Mouse (Mus musculus) heart, embryonic 16.5 days (tissue): ENCODE data around the gene Prkcz. TPM values are rescaled to one million over a fixed set of nuclear protein-coding genes. Genes with fewer than 3 reads are reported as not detected.

Experiments used
- ATAC-seq: fragments of 200-750 bp; cut with Nextera tagmentation; replicated peaks from 2 replicates; pipeline ENCODE4 v1.8.0; 2017; ENCODE audit warnings: moderate number of reproducible peaks; ENCODE audit not compliant: insufficient read depth, low FRiP score; ENCODE audit errors: extremely low read depth
- H3K27ac ChIP-seq: fragments of 300-500 bp; sonication (generic); 2 replicates; pipeline ENCODE4 v1.5.1; 2014; ENCODE audit warnings: mild to moderate bottlenecking, low read length, control low read depth, moderate library complexity
- H3K27me3 ChIP-seq: fragments of 300-500 bp; sonication (generic); 2 replicates; pipeline ENCODE4 v1.6.1; 2014; ENCODE audit warnings: low read length, mixed read lengths; ENCODE audit not compliant: control insufficient read depth, insufficient read depth
- H3K36me3 ChIP-seq: fragments of 300-500 bp; sonication (generic); 2 replicates; pipeline ENCODE4 v1.6.1; 2014; ENCODE audit not compliant: control insufficient read depth, insufficient read depth
- H3K4me1 ChIP-seq: fragments of 300-500 bp; sonication (generic); 2 replicates; pipeline ENCODE4 v1.6.1; 2014; ENCODE audit warnings: low read length, mixed read lengths; ENCODE audit not compliant: control insufficient read depth, insufficient read depth
- H3K4me2 ChIP-seq: fragments of 300-500 bp; sonication (generic); 2 replicates; pipeline ENCODE4 v1.6.1; 2014; ENCODE audit warnings: low read depth, mild to moderate bottlenecking, control low read depth, low read length
- H3K4me3 ChIP-seq: fragments of 300-500 bp; sonication (generic); 2 replicates; pipeline ENCODE4 v1.5.1; 2014; ENCODE audit warnings: mild to moderate bottlenecking, control low read depth, low read length
- H3K9ac ChIP-seq: fragments of 300-500 bp; sonication (generic); 2 replicates; pipeline ENCODE4 v1.6.1; 2014; ENCODE audit warnings: low read length, control low read depth
- H3K9me3 ChIP-seq: fragments of 300-500 bp; sonication (generic); replicated peaks from 2 replicates; pipeline ENCODE4 v1.6.1; 2016; ENCODE audit warnings: low read length; ENCODE audit not compliant: control insufficient read depth
- WGBS: fragments of 180-500 bp; shearing (Covaris S2); extraction: QIAGEN DNeasy Blood & Tissue Kit; methylation state at CpG from one replicate; pipeline ENCODE4 v1.1.7; 2014; 5-methylcytosine and 5-hydroxymethylcytosine counted together
- polyA plus RNA-seq: library from polyadenylated mRNA; unstranded; fragments of >200 nt; fragmentation: Nextera tagmentation; extraction: Ambion mirVana; gene quantifications from 2 replicates; pipeline ENCODE4 v1.2.1, GENCODE M21; 2015

Prkcz gene
- polyA plus RNA-seq, 1 experiment from 2014 or later = 6.1 TPM

DNA sequence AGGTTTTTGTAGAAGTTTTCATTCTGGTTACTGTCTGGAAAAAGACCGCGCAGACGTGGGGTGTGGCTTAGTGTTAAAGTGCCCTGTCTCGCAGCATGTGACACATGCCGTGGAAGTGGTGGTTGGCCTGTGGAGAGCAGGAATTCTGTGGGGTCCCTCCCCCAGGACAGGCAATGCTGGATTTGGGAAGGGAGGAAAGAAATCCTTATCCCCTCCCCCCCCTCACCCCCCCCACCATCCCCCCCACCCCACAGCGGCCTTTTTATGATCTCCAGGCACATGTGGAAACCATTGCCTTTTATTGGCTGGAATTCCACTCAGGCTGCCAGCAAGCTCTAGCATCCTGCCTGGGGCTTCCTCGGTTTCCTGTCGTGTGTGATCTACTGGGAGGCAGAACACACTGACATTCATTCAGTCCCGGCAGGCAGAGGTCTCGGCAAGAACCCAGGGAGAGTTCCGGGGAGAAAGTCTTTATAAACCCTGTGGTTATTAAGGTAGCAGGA is 78.1 kb downstream of the Prkcz start:
- H3K9ac ChIP-seq = no peak overlapping the region
- peaks cover 19% of the 10 kb centered on the region for H3K4me1 ChIP-seq
- no peak overlapping the region for H3K4me3 ChIP-seq
- H3K36me3 ChIP-seq = no peaks in the 10 kb centered on the region
- H3K4me2 ChIP-seq = peak overlapping the region; percentile 36; the same call in 1 of the 2 replicates
- ATAC-seq = peak; percentile 69
- WGBS = 36% methylated on average over 11 of the region's 11 CpGs
- no peaks in the 10 kb centered on the region for H3K9me3 ChIP-seq
- peak overlapping the region; percentile 20; the same call in 1 of the 2 replicates for H3K27ac ChIP-seq
- no peaks in the 10 kb centered on the region for H3K27me3 ChIP-seq

DNA sequence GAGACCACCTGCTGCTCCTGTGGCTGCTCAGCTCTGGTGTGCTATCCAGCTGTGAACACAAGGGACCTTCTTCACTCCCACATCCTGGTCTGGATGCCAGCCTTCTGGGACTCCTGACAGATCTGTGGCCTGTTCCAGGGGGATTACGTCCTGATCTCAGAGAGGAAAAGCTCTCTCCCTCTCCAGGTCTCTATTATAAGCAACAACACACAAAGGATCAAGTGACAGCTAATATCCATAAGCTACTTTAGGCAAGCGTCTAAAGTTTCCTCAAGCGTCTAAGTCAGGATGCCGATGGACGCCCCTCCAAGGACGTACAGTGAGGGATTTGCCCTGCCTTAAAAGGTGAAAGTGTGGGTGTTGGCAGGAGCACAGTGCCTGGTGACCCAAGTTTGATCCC is 78.9 kb downstream of the Prkcz start:
- ATAC-seq = no peak
- Histone ChIP-seq H3K36me3 (no peaks in the 10 kb centered on the region), H3K4me3 (no peak overlapping the region), H3K4me1 (peaks cover 19% of the 10 kb centered on the region), H3K9me3 (no peaks in the 10 kb centered on the region), H3K27me3 (no peaks in the 10 kb centered on the region), H3K27ac (peak overlapping the region; percentile 21; the same call in 1 of the 2 replicates), H3K4me2 (no peak overlapping the region), H3K9ac (no peak overlapping the region)
- 44% methylated on average over 6 of the region's 6 CpGs for WGBS

DNA sequence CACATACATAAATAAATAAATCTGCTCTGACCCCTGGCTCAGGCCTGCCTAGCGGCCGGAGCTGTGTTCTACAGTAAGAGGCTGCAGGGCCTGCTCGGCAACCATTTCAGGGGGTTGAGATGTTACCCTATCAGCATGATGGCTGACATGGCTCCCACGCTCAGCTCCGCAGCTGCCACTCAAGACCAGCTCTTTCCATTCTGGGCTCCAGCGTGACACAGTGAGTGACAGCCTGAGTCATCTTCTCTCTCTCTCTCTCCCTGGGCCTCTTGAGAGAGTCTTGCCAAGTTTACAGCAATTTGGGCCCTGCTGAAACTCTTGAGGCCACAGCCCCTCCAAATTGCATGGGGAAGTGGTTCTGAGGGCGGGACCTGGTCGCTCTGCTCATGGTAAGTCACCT is 79.5 kb downstream of the Prkcz start:
- H3K9me3 ChIP-seq = no peaks in the 10 kb centered on the region
- no peak overlapping the region for H3K4me3 ChIP-seq
- no peak for ATAC-seq
- no peaks in the 10 kb centered on the region for H3K36me3 ChIP-seq
- H3K4me2 ChIP-seq = no peak overlapping the region
- H3K27me3 ChIP-seq = no peaks in the 10 kb centered on the region
- H3K4me1 ChIP-seq = peaks cover 19% of the 10 kb centered on the region
- no peak overlapping the region for H3K9ac ChIP-seq
- no peak overlapping the region for H3K27ac ChIP-seq
- 80% methylated on average over 8 of the region's 8 CpGs for WGBS

DNA sequence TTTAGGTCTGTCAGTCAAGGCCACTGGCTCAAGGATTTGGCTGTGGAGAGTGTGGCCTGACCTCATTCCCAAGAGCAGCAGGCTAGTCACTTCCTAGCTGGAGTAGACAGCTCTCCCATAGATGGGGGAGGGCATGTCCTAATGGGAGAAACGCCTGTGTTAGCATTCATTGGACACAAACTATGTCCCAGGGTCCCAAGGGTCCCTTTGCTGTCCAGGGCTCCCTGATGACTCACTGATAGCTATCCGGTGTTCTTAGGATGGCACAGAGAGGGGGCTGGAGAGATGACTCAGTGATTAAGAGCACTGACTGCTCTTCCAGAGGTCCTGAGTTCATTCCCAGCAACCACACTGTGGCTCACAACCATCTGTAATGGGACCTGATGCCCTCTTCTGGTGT is 79.9 kb downstream of the Prkcz start:
- no peaks in the 10 kb centered on the region for H3K36me3 ChIP-seq
- WGBS = 62% methylated on average over 2 of the region's 2 CpGs
- peaks cover 19% of the 10 kb centered on the region for H3K4me1 ChIP-seq
- H3K27me3 ChIP-seq = no peaks in the 10 kb centered on the region
- no peak overlapping the region for H3K4me2 ChIP-seq
- no peak overlapping the region for H3K9ac ChIP-seq
- no peak overlapping the region for H3K27ac ChIP-seq
- ATAC-seq = no peak
- no peak overlapping the region for H3K4me3 ChIP-seq
- H3K9me3 ChIP-seq = no peaks in the 10 kb centered on the region

DNA sequence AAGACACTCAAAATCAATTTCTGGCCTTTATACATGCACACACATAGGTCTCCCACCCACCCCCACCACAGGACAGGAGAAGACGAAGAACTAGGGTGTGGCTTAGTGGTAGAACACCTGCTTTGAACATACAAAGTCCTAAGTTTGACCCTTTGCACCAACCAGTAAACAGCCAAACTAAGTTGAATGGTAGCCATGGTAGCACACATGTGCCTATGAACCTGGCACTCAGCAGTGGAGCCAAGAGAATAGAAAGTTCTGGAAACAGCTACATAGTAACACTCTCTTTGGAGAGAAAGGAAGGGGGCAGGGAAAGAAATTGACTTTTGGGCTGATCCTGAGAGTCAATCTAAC is 80.4 kb downstream of the Prkcz start:
- no peak for ATAC-seq
- Histone ChIP-seq H3K9ac (no peak overlapping the region), H3K27me3 (no peaks in the 10 kb centered on the region), H3K27ac (no peak overlapping the region), H3K36me3 (no peaks in the 10 kb centered on the region), H3K9me3 (no peaks in the 10 kb centered on the region), H3K4me3 (no peak overlapping the region), H3K4me2 (no peak overlapping the region), H3K4me1 (peaks cover 19% of the 10 kb centered on the region)
- 77% methylated on average over 1 of the region's 1 CpGs for WGBS

DNA sequence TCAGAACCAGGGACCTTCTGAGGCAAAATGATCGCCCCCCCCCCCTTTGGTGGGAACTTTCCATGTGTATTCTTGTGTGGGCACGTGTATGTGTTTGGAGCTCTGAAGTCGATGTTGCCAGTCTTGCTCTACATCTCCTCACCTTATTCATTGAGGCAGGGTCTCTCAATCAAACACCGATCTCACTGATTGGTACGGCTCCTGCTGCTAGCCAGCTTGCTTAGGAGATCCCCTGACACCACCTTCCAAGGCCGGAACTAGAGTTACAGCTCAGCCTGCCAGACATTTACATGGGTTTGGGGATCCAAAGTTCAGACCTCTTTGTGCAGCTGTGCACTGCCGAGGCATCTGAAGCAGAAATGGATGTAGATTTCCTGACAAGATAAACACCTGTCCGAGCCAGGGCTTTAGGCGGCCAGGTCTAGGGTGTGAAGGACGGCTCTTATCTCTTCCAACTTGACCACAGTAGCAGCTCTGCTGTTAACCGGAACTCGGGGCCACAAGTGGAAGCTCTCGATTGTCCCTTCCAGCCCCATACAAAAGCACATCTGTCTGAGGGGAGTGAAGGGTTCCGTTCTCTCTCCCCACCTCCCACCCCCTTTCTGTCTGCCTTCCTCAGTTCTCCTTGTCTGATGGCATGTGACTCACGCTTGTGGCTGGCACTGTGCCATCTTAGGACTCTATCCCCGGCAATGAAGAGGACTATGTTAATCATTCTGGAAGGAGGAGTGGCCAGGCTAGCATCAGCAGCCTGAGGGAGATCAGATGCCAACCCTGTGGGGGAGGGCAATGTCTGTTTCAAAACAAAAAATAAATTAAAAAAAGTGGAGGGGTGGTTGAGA is 81.0 kb downstream of the Prkcz start:
- no peak overlapping the region for H3K27ac ChIP-seq
- 43% methylated on average over 16 of the region's 16 CpGs for WGBS

DNA sequence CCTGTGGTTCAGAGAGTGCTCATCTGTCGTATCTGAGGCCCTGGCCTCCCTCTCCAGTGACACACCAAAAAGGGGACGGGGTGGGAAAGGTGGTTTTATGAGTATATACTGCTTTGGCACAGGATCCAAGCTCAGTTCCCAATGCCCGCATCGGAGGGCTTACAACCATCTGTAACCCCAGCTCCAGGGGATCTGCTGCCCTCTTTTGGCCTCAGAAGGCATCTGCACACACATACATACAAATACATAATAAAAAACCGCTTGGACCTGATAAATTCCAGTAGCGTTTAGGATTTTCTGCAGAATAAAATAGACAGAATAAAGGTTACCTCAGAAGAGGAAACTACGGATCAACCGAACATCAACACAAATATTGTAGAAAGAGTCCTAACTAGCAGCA is 82.1 kb downstream of the Prkcz start:
- H3K4me1 ChIP-seq = peaks cover 19% of the 10 kb centered on the region
- 71% methylated on average over 8 of the region's 8 CpGs for WGBS
- H3K9ac ChIP-seq = no peak overlapping the region
- no peak overlapping the region for H3K4me2 ChIP-seq
- no peaks in the 10 kb centered on the region for H3K27me3 ChIP-seq
- no peak overlapping the region for H3K4me3 ChIP-seq
- H3K27ac ChIP-seq = no peak overlapping the region
- no peak for ATAC-seq
- no peaks in the 10 kb centered on the region for H3K9me3 ChIP-seq
- no peaks in the 10 kb centered on the region for H3K36me3 ChIP-seq

More for the DNA sequence above, 81.0 kb downstream of the Prkcz start:
- Histone ChIP-seq H3K9me3 (no peaks in the 10 kb centered on the region), H3K4me3 (no peak overlapping the region), H3K27me3 (no peaks in the 10 kb centered on the region), H3K9ac (no peak overlapping the region), H3K36me3 (no peaks in the 10 kb centered on the region), H3K4me2 (no peak overlapping the region), H3K4me1 (peaks cover 19% of the 10 kb centered on the region)
- ATAC-seq = no peak

DNA sequence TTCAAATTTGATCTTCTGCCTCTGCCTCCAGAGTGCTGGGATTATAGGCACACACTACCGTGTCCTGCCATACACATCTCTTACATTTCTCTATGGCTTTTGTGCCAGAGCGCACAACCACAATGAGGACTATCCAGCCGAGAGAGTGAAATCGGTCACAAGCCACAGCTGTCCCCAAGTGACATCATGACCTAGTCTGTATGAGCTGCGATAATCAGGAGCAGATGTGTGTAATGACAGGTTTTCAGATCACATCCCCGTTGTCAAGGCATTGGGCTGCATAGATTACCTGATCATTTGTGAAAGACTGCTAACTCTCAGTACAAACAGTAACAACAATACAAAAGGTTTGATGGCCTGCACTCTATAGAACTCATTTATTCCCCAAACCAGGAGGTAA is 83.2 kb downstream of the Prkcz start:
- Histone ChIP-seq H3K4me3 (no peak overlapping the region), H3K27ac (no peak overlapping the region), H3K4me1 (peaks cover 15% of the 10 kb centered on the region), H3K4me2 (no peak overlapping the region), H3K9me3 (no peaks in the 10 kb centered on the region), H3K27me3 (no peaks in the 10 kb centered on the region), H3K36me3 (no peaks in the 10 kb centered on the region), H3K9ac (no peak overlapping the region)
- ATAC-seq = no peak
- WGBS = 65% methylated on average over 6 of the region's 6 CpGs

DNA sequence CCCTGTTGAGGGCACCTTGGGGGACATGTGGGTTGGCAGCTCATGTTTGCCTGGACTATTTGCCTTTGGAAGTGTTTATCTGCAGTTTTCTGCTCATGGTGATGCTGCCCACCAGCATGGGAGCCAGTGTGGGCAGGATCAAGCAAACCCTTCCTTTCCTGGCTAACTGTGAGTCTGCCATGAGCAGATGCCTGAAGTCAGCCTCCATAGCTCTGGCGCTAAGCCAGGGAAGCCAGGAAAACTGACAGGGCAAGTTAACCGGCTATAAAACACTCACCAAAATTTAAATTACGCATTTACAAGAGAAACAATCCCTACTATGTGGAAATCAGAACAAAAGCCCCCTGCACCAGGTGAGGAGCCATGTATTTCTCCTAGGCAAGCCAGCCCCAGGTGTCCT is 86.3 kb downstream of the Prkcz start:
- Histone ChIP-seq H3K36me3 (no peaks in the 10 kb centered on the region), H3K4me2 (no peak overlapping the region), H3K4me3 (no peak overlapping the region), H3K4me1 (no peaks in the 10 kb centered on the region), H3K9me3 (no peaks in the 10 kb centered on the region), H3K27me3 (no peaks in the 10 kb centered on the region), H3K27ac (no peak overlapping the region), H3K9ac (no peak overlapping the region)
- WGBS = 47% methylated on average over 3 of the region's 3 CpGs
- no peak for ATAC-seq
